Mouse (Mus musculus) small intestine, adult 2 months (tissue): ENCODE data around the gene Itm2a. TPM values are rescaled to one million over a fixed set of nuclear protein-coding genes. Genes with fewer than 3 reads are reported as not detected.

Experiments used
- H3K27ac ChIP-seq: fragments of 200-500 bp; 2 replicates; pipeline ENCODE4 v1.5.1; 2012; ENCODE audit warnings: low read depth, low read length, control low read depth, inconsistent platforms; ENCODE audit not compliant: insufficient read depth
- H3K27me3 ChIP-seq: fragments of 200-500 bp; 2 replicates; pipeline ENCODE4 v1.6.1; 2012; ENCODE audit warnings: mild to moderate bottlenecking, moderate library complexity, low read length, inconsistent platforms; ENCODE audit not compliant: control insufficient read depth, insufficient read depth
- H3K36me3 ChIP-seq: fragments of 200-500 bp; 2 replicates; pipeline ENCODE4 v1.6.1; 2012; ENCODE audit warnings: mild to moderate bottlenecking, low read length, control low read depth, inconsistent platforms; ENCODE audit not compliant: control insufficient read depth, insufficient read depth
- H3K4me1 ChIP-seq: fragments of 200-500 bp; 2 replicates; pipeline ENCODE4 v1.6.1; 2012; ENCODE audit warnings: low read length, inconsistent platforms, mixed read lengths; ENCODE audit not compliant: control insufficient read depth, insufficient read depth, insufficient read length
- H3K4me3 ChIP-seq: fragments of 200-500 bp; 2 replicates; pipeline ENCODE4 v1.5.1; 2012; ENCODE audit warnings: low read depth, mild to moderate bottlenecking, control low read depth, inconsistent platforms, low read length, moderate library complexity
- CTCF ChIP-seq: fragments of 200-500 bp; IDR thresholded peaks from 2 replicates; pipeline ENCODE4 v1.5.1; 2012; ENCODE audit warnings: low read depth, mild to moderate bottlenecking, control low read depth, inconsistent platforms, low read length, moderate library complexity, mixed read lengths; ENCODE audit not compliant: insufficient replicate concordance, insufficient read length; ENCODE audit errors: extremely low read depth
- POLR2A ChIP-seq: fragments of 200-500 bp; IDR thresholded peaks from 2 replicates; pipeline ENCODE4 v1.6.1; 2012; ENCODE audit warnings: low read depth, mild to moderate bottlenecking, control low read depth, inconsistent platforms, low read length, moderate library complexity
- WGBS: fragments of 180-500 bp; shearing (Covaris S2); methylation state at CpG from one replicate; pipeline ENCODE4 v1.1.7; 2018; 5-methylcytosine and 5-hydroxymethylcytosine counted together
- polyA plus RNA-seq: library from polyadenylated mRNA; depleted of rRNA; stranded (reverse); fragments of >200 nt; gene quantifications from 2 replicates; pipeline ENCODE4 v1.2.3, GENCODE M21; 2012; rRNA removed

The Itm2a gene
- polyA plus RNA-seq, 1 experiment, result 0.28 TPM

- no peaks in the 10 kb centered on the region for H3K4me1 ChIP-seq
- WGBS, result 35% methylated on average over 1 of the region's 1 CpGs
- TF ChIP-seq POLR2A, result no peak
- TF ChIP-seq CTCF, result no peak
These were observed 27.8 kb downstream of the Itm2a start for GRCm38 (mm10) chrX:107375329-107375728.

More at GRCm38 (mm10) chrX:107375329-107375728, 27.8 kb downstream of the Itm2a start:
- Histone ChIP-seq H3K4me3 (no peak overlapping the region), H3K27ac (no peak overlapping the region), H3K36me3 (no peaks in the 10 kb centered on the region), H3K27me3 (no peaks in the 10 kb centered on the region)

Other genes with a start within 250 kb of the Itm2a start
- gene Gpr174, start 147.5 kb downstream of the Itm2a start, polyA plus RNA-seq, result 0.05 TPM in 1 of 2 replicates, not detected in the other